Mouse (Mus musculus) left cerebral cortex, adult 2 months (tissue): ENCODE results near the gene Ubl3. TPM values are rescaled to one million over a fixed set of nuclear protein-coding genes. Genes with fewer than 3 reads are reported as not detected.

Source experiments
- DNase-seq, 2 experiments: peaks; one replicate each; pipeline ENCODE4 v3.0.0; 2021 to 2022; ENCODE audit warnings: low spot score in 2 of 2, mixed read lengths in 1 of 2; ENCODE audit errors: extremely low spot score in 1 of 2
- H3K27ac ChIP-seq: fragments of 200-600 bp; 2 replicates; pipeline ENCODE4 v1.8.1; 2022
- H3K4me3 ChIP-seq: fragments of 200-600 bp; 2 replicates; pipeline ENCODE4 v1.8.1; 2022
- CTCF ChIP-seq: fragments of 200-600 bp; IDR thresholded peaks from 2 replicates; pipeline ENCODE4 v1.8.1; 2022; ENCODE audit warnings: antibody characterized with exemption, mild to moderate bottlenecking, moderate library complexity
- intact Hi-C: fragments of 180-260 bp; cut with DNase I; formaldehyde crosslinking; loops from one replicate; pipeline ENCODE4 v1.15.1; 2025
- total RNA-seq, 2 experiments: library from RNA; stranded (reverse); gene quantifications; 2 replicates each; pipeline ENCODE4 v1.2.3; 2021

The Ubl3 gene
- total RNA-seq, 2 experiments from 2014 or later, result 234 to 252 TPM

- no peak for TF ChIP-seq CTCF
Measured at GRCm38 (mm10) chr5:148580388-148580985, 27.9 kb upstream of the Ubl3 start.

GRCm38 (mm10) chr5:148579156-148579555, 26.6 kb upstream of the Ubl3 start:
- Histone ChIP-seq H3K27ac (no peak overlapping the region), H3K4me3 (no peak overlapping the region)
- intact Hi-C loops, result loop anchor here (5.0 kb wide), 1 partner anchor 73 kb away; no protein-coding TSS in a partner anchor
- TF ChIP-seq CTCF, result no peak; the same call in 1 of the 2 replicates
- DNase-seq, result no peak

More at GRCm38 (mm10) chr5:148580388-148580985, 27.9 kb upstream of the Ubl3 start:
- DNase-seq, result no peak
- Histone ChIP-seq H3K4me3 (no peak overlapping the region), H3K27ac (no peak overlapping the region)
- intact Hi-C loops, result no loop called here

- TF ChIP-seq CTCF, result no peak
- DNase-seq, result no peak
- H3K27ac ChIP-seq, result no peak overlapping the region
- H3K4me3 ChIP-seq, result no peak overlapping the region
- intact Hi-C loops, result loop anchor here (5.0 kb wide), 1 partner anchor 74 kb away; no protein-coding TSS in a partner anchor
Measured at GRCm38 (mm10) chr5:148578353-148578752, 25.8 kb upstream of the Ubl3 start.

- no peak overlapping the region for H3K4me3 ChIP-seq
- intact Hi-C loops, result loop anchor here (5.0 kb wide), 1 partner anchor 75 kb away; no protein-coding TSS in a partner anchor
- H3K27ac ChIP-seq, result no peak overlapping the region
- DNase-seq, result no peak
- no peak for TF ChIP-seq CTCF
Measured at GRCm38 (mm10) chr5:148577278-148577677, 24.7 kb upstream of the Ubl3 start.

GRCm38 (mm10) chr5:148575163-148575562, 22.6 kb upstream of the Ubl3 start:
- H3K27ac ChIP-seq, result no peak overlapping the region
- no peak for TF ChIP-seq CTCF
- DNase-seq, result no peak
- intact Hi-C loops, result loop anchor here (5.0 kb wide), 1 partner anchor 77 kb away; no protein-coding TSS in a partner anchor
- H3K4me3 ChIP-seq, result no peak overlapping the region

- no peak overlapping the region for H3K27ac ChIP-seq
- DNase-seq, result no peak
- H3K4me3 ChIP-seq, result no peak overlapping the region
- intact Hi-C loops, result no loop called here
- no peak for TF ChIP-seq CTCF
Measured at GRCm38 (mm10) chr5:148572676-148573075, 20.1 kb upstream of the Ubl3 start.

- TF ChIP-seq CTCF, result no peak; the same call in 1 of the 2 replicates
- intact Hi-C loops, result no loop called here
- Histone ChIP-seq H3K27ac (no peak overlapping the region), H3K4me3 (no peak overlapping the region)
- no peak for DNase-seq
Measured at GRCm38 (mm10) chr5:148570571-148571304, 18.1 kb upstream of the Ubl3 start.

GRCm38 (mm10) chr5:148569444-148569843, 16.9 kb upstream of the Ubl3 start:
- DNase-seq, result no peak
- intact Hi-C loops, result no loop called here
- Histone ChIP-seq H3K27ac (no peak overlapping the region), H3K4me3 (no peak overlapping the region)
- TF ChIP-seq CTCF, result no peak

- H3K27ac ChIP-seq, result no peak overlapping the region
- H3K4me3 ChIP-seq, result no peak overlapping the region
- intact Hi-C loops, result no loop called here
- TF ChIP-seq CTCF, result no peak
- no peak for DNase-seq
Measured at GRCm38 (mm10) chr5:148565636-148566035, 13.0 kb upstream of the Ubl3 start.

- DNase-seq, result no peak
- intact Hi-C loops, result no loop called here
- no peak for TF ChIP-seq CTCF
- H3K27ac ChIP-seq, result no peak overlapping the region
- H3K4me3 ChIP-seq, result no peak overlapping the region
Measured at GRCm38 (mm10) chr5:148564073-148564472, 11.5 kb upstream of the Ubl3 start.

- no peak for TF ChIP-seq CTCF
- H3K27ac ChIP-seq, result no peak overlapping the region
- H3K4me3 ChIP-seq, result no peak overlapping the region
- no peak for DNase-seq
- intact Hi-C loops, result no loop called here
Measured at GRCm38 (mm10) chr5:148563281-148563680, 10.7 kb upstream of the Ubl3 start.

GRCm38 (mm10) chr5:148562235-148562634, 9.6 kb upstream of the Ubl3 start:
- DNase-seq, result no peak
- TF ChIP-seq CTCF, result no peak

More at GRCm38 (mm10) chr5:148562235-148562634, 9.6 kb upstream of the Ubl3 start:
- intact Hi-C loops, result no loop called here
- Histone ChIP-seq H3K4me3 (no peak overlapping the region), H3K27ac (no peak overlapping the region)
